Mouse (Mus musculus): ENCODE data around the gene Trim6. TPM values are rescaled to one million over a fixed set of nuclear protein-coding genes. Genes with fewer than 3 reads are reported as not detected.
"Not testable (repeated sequence)": the region's sequence is repeated elsewhere in the genome, so short reads cannot be mapped to it uniquely, and the experiment has no call there.

Gene Trim6
- total RNA-seq, 1 experiment: 73.9 TPM

- Histone ChIP-seq H3K4me1 (ENCODE audit: control insufficient read depth in 2 of 2, insufficient read depth in 2 of 2, low read length in 2 of 2, poor library complexity in 1 of 2) (no peaks in the 10 kb centered on the region), H3K27ac (ENCODE audit: insufficient read depth, low read depth, low read length, poor library complexity, severe bottlenecking) (no peak overlapping the region), H3K9me3 (ENCODE audit: control insufficient read depth, insufficient read depth, low read depth, low read length) (no peaks in the 10 kb centered on the region), H3K36me3 (ENCODE audit: control insufficient read depth, insufficient read depth, low read length, poor library complexity, severe bottlenecking) (peaks cover 41% of the 10 kb centered on the region), H3K4me3 (ENCODE audit: insufficient read depth in 1 of 2, low read depth in 1 of 2, low read length in 2 of 2, poor library complexity in 1 of 2, severe bottlenecking in 1 of 2) (no peak overlapping the region), H3K9ac (ENCODE audit: insufficient read depth, low read depth, low read length, poor library complexity, severe bottlenecking) (no peak overlapping the region)
- in situ Hi-C loops (cut with MboI; ENCODE audit: low sequenced_read_pairs in 2 of 2, unreplicated experiment in 2 of 2): loop anchor here in 1 of 2 experiments (25.0 kb wide), 1 partner anchor 106 kb away; the partner anchor contains the start of gene Trim34b
- TF ChIP-seq ZC3H11A (IDR thresholded peaks at IDR 0.05; ENCODE audit: borderline replicate concordance, low read depth, low read length) (0 out of 2 replicates have a peak, but pooled peaks have one; percentile 25), ZNF384 (IDR thresholded peaks at IDR 0.05; ENCODE audit: low read depth, low read length) (no peak)
- DNase-seq (ENCODE audit: low read depth, low spot score): peak; percentile 65
Measured at GRCm38 (mm10) chr7:104231203-104231602, 12.6 kb downstream of the Trim6 start.

- H3K4me3 ChIP-seq (ENCODE audit: insufficient read depth in 1 of 2, low read depth in 1 of 2, low read length in 2 of 2, poor library complexity in 1 of 2, severe bottlenecking in 1 of 2): no peak overlapping the region
- in situ Hi-C loops (cut with MboI; ENCODE audit: low sequenced_read_pairs in 2 of 2, unreplicated experiment in 2 of 2): loop anchor here in 1 of 2 experiments (25.0 kb wide), 1 partner anchor 96 kb away; the partner anchor contains the start of gene Trim34b
- H3K27ac ChIP-seq (ENCODE audit: insufficient read depth, low read depth, low read length, poor library complexity, severe bottlenecking): no peak overlapping the region
- no peaks in the 10 kb centered on the region for H3K9me3 ChIP-seq (ENCODE audit: control insufficient read depth, insufficient read depth, low read depth, low read length)
- TF ChIP-seq MAFK (IDR thresholded peaks at IDR 0.05; ENCODE audit: insufficient read depth, low read depth, low read length) (no peak), ZNF384 (IDR thresholded peaks at IDR 0.05; ENCODE audit: low read depth, low read length) (no peak), ZC3H11A (IDR thresholded peaks at IDR 0.05; ENCODE audit: borderline replicate concordance, low read depth, low read length) (no peak)
- no peak for DNase-seq (ENCODE audit: low read depth, low spot score)
- peaks cover 0 to 2% of the 10 kb centered on the region in 2 experiments; a peak in 1 of 4 replicates for H3K4me1 ChIP-seq (ENCODE audit: control insufficient read depth in 2 of 2, insufficient read depth in 2 of 2, low read length in 2 of 2, poor library complexity in 1 of 2)
- no peaks in the 10 kb centered on the region for H3K36me3 ChIP-seq (ENCODE audit: control insufficient read depth, insufficient read depth, low read length, poor library complexity, severe bottlenecking)
- no peak overlapping the region for H3K9ac ChIP-seq (ENCODE audit: insufficient read depth, low read depth, low read length, poor library complexity, severe bottlenecking)
Measured at GRCm38 (mm10) chr7:104240857-104241256, 22.3 kb downstream of the Trim6 start.

- peak overlapping the region in 1 of 2 experiments; percentile 75; a peak in 1 of 4 replicates for H3K4me3 ChIP-seq (ENCODE audit: insufficient read depth in 1 of 2, low read depth in 1 of 2, low read length in 2 of 2, poor library complexity in 1 of 2, severe bottlenecking in 1 of 2)
- H3K9ac ChIP-seq (ENCODE audit: insufficient read depth, low read depth, low read length, poor library complexity, severe bottlenecking): no peak overlapping the region
- in situ Hi-C loops (cut with MboI; ENCODE audit: low sequenced_read_pairs in 2 of 2, unreplicated experiment in 2 of 2): loop anchor here in 1 of 2 experiments (25.0 kb wide), 1 partner anchor 94 kb away; the partner anchor contains the start of gene Trim34b
- no peak for DNase-seq (ENCODE audit: low read depth, low spot score)
- H3K9me3 ChIP-seq (ENCODE audit: control insufficient read depth, insufficient read depth, low read depth, low read length): no peaks in the 10 kb centered on the region
- no peaks in the 10 kb centered on the region for H3K36me3 ChIP-seq (ENCODE audit: control insufficient read depth, insufficient read depth, low read length, poor library complexity, severe bottlenecking)
- H3K27ac ChIP-seq (ENCODE audit: insufficient read depth, low read depth, low read length, poor library complexity, severe bottlenecking): peak overlapping the region; percentile 80; the same call in 1 of the 2 replicates
- 0 out of 2 replicates have a peak, but pooled peaks have one; percentile 41 for TF ChIP-seq ZNF384 (IDR thresholded peaks at IDR 0.05; ENCODE audit: low read depth, low read length)
- TF ChIP-seq MAFK (IDR thresholded peaks at IDR 0.05; ENCODE audit: insufficient read depth, low read depth, low read length): no peak
- H3K4me1 ChIP-seq (ENCODE audit: control insufficient read depth in 2 of 2, insufficient read depth in 2 of 2, low read length in 2 of 2, poor library complexity in 1 of 2): peaks cover 0 to 3% of the 10 kb centered on the region in 2 experiments; a peak in 1 of 4 replicates
Measured at GRCm38 (mm10) chr7:104243616-104244015, 25.0 kb downstream of the Trim6 start.

GRCm38 (mm10) chr7:104244287-104245181 is 25.9 kb downstream of the Trim6 start, which contains the start of gene Trim34a:
Gene Trim34a, plus strand, starts transcription at chr7:104244457.
- TF ChIP-seq MAFK (IDR thresholded peaks at IDR 0.05; ENCODE audit: insufficient read depth, low read depth, low read length) (no peak), ZNF384 (IDR thresholded peaks at IDR 0.05; ENCODE audit: low read depth, low read length) (peak; percentile 94), HCFC1 (IDR thresholded peaks at IDR 0.05; ENCODE audit: borderline replicate concordance, insufficient read depth, low read length) (no peak)
- Histone ChIP-seq H3K4me1 (ENCODE audit: control insufficient read depth in 2 of 2, insufficient read depth in 2 of 2, low read length in 2 of 2, poor library complexity in 1 of 2) (peaks cover 0 to 3% of the 10 kb centered on the region in 2 experiments; a peak in 1 of 4 replicates), H3K4me3 (ENCODE audit: insufficient read depth in 1 of 2, low read depth in 1 of 2, low read length in 2 of 2, poor library complexity in 1 of 2, severe bottlenecking in 1 of 2) (peak within 1 kb of the TSS; percentile 46 to 75), H3K36me3 (ENCODE audit: control insufficient read depth, insufficient read depth, low read length, poor library complexity, severe bottlenecking) (no peaks in the 10 kb centered on the region), H3K9me3 (ENCODE audit: control insufficient read depth, insufficient read depth, low read depth, low read length) (no peaks in the 10 kb centered on the region), H3K9ac (ENCODE audit: insufficient read depth, low read depth, low read length, poor library complexity, severe bottlenecking) (peak within 1 kb of the TSS; percentile 61), H3K27ac (ENCODE audit: insufficient read depth, low read depth, low read length, poor library complexity, severe bottlenecking) (peak within 1 kb of the TSS; percentile 80)
- peak; percentile 71 for DNase-seq (ENCODE audit: low read depth, low spot score)
- in situ Hi-C loops (cut with MboI; ENCODE audit: low sequenced_read_pairs in 2 of 2, unreplicated experiment in 2 of 2): loop anchor here in 1 of 2 experiments (25.0 kb wide), 1 partner anchor 93 kb away; the partner anchor contains the start of gene Trim34b

GRCm38 (mm10) chr7:104260380-104260779 is 41.8 kb downstream of the Trim6 start:
- H3K27ac ChIP-seq (ENCODE audit: insufficient read depth, low read depth, low read length, poor library complexity, severe bottlenecking); in situ Hi-C loops (cut with MboI; ENCODE audit: low sequenced_read_pairs in 2 of 2, unreplicated experiment in 2 of 2); H3K9me3 ChIP-seq (ENCODE audit: control insufficient read depth, insufficient read depth, low read depth, low read length); H3K4me3 ChIP-seq (ENCODE audit: insufficient read depth in 1 of 2, low read depth in 1 of 2, low read length in 2 of 2, poor library complexity in 1 of 2, severe bottlenecking in 1 of 2); H3K36me3 ChIP-seq (ENCODE audit: control insufficient read depth, insufficient read depth, low read length, poor library complexity, severe bottlenecking); H3K4me1 ChIP-seq (ENCODE audit: control insufficient read depth in 2 of 2, insufficient read depth in 2 of 2, low read length in 2 of 2, poor library complexity in 1 of 2); H3K9ac ChIP-seq (ENCODE audit: insufficient read depth, low read depth, low read length, poor library complexity, severe bottlenecking); DNase-seq (ENCODE audit: low read depth, low spot score): not testable (repeated sequence)

GRCm38 (mm10) chr7:104265335-104265734 is 46.7 kb downstream of the Trim6 start:
- H3K36me3 ChIP-seq (ENCODE audit: control insufficient read depth, insufficient read depth, low read length, poor library complexity, severe bottlenecking); in situ Hi-C loops (cut with MboI; ENCODE audit: low sequenced_read_pairs in 2 of 2, unreplicated experiment in 2 of 2); H3K9me3 ChIP-seq (ENCODE audit: control insufficient read depth, insufficient read depth, low read depth, low read length); H3K9ac ChIP-seq (ENCODE audit: insufficient read depth, low read depth, low read length, poor library complexity, severe bottlenecking); DNase-seq (ENCODE audit: low read depth, low spot score); H3K27ac ChIP-seq (ENCODE audit: insufficient read depth, low read depth, low read length, poor library complexity, severe bottlenecking); H3K4me3 ChIP-seq (ENCODE audit: insufficient read depth in 1 of 2, low read depth in 1 of 2, low read length in 2 of 2, poor library complexity in 1 of 2, severe bottlenecking in 1 of 2); H3K4me1 ChIP-seq (ENCODE audit: control insufficient read depth in 2 of 2, insufficient read depth in 2 of 2, low read length in 2 of 2, poor library complexity in 1 of 2): not testable (repeated sequence)

- H3K4me3 ChIP-seq (ENCODE audit: insufficient read depth in 1 of 2, low read depth in 1 of 2, low read length in 2 of 2, poor library complexity in 1 of 2, severe bottlenecking in 1 of 2); DNase-seq (ENCODE audit: low read depth, low spot score); in situ Hi-C loops (cut with MboI; ENCODE audit: low sequenced_read_pairs in 2 of 2, unreplicated experiment in 2 of 2): not testable (repeated sequence)
Measured at GRCm38 (mm10) chr7:104279361-104279760, 60.8 kb downstream of the Trim6 start.

More at GRCm38 (mm10) chr7:104279361-104279760, 60.8 kb downstream of the Trim6 start:
- H3K9ac ChIP-seq (ENCODE audit: insufficient read depth, low read depth, low read length, poor library complexity, severe bottlenecking); H3K9me3 ChIP-seq (ENCODE audit: control insufficient read depth, insufficient read depth, low read depth, low read length); H3K4me1 ChIP-seq (ENCODE audit: control insufficient read depth in 2 of 2, insufficient read depth in 2 of 2, low read length in 2 of 2, poor library complexity in 1 of 2); H3K36me3 ChIP-seq (ENCODE audit: control insufficient read depth, insufficient read depth, low read length, poor library complexity, severe bottlenecking); H3K27ac ChIP-seq (ENCODE audit: insufficient read depth, low read depth, low read length, poor library complexity, severe bottlenecking): not testable (repeated sequence)

Data from ES-E14 (cell line).